Mouse (Mus musculus): ENCODE results near the gene Ogfod1. TPM values are rescaled to one million over a fixed set of nuclear protein-coding genes. Genes with fewer than 3 reads are reported as not detected.

The Ogfod1 gene
- polyA plus RNA-seq, 1 experiment from 2014 or later = 7.0 TPM

DNA sequence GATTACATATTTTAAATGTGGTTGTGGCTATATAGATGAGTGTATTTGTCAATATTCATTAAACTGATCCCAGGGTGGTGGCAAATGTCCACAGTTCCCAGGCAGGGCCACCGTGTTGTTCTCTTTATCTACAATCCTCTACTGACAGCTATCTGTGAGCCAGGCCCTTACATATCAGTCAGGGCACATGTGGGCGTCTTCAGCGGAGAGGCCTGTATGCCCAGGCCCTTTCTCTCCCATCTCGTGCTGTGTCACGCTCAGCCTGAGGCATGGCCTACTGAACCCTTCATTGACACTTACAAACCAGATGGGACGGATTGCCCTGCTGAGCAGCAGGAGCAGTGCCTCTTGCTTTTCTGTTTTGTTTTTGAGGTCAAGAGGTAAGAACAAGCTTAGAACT lies 72.4 kb downstream of the Ogfod1 start:
- no peaks in the 10 kb centered on the region; the same call in 1 of the 2 replicates for H3K27me3 ChIP-seq (replicated peaks; ENCODE audit: insufficient read depth, low read length)
- no peak for TF ChIP-seq EP300 (IDR thresholded peaks at IDR 0.05)
- no peak for TF ChIP-seq CTCF (IDR thresholded peaks at IDR 0.05)
- no peak for ATAC-seq
- H3K27ac ChIP-seq (ENCODE audit: low read length) = no peak overlapping the region
- WGBS = 68% methylated on average over 6 of the region's 6 CpGs
- H3K9ac ChIP-seq (replicated peaks; ENCODE audit: low read depth) = no peak overlapping the region
- H3K36me3 ChIP-seq (ENCODE audit: insufficient read depth, low read length) = no peaks in the 10 kb centered on the region
- no peaks in the 10 kb centered on the region for H3K4me1 ChIP-seq (ENCODE audit: insufficient read depth, low read depth, low read length)
- H3K9me3 ChIP-seq (ENCODE audit: low read length) = no peaks in the 10 kb centered on the region
- H3K4me3 ChIP-seq (ENCODE audit: low read depth, low read length) = no peak overlapping the region
- DNase-seq (ENCODE audit: low spot score) = no peak
- H3K4me2 ChIP-seq (replicated peaks; ENCODE audit: low read depth, low read length) = no peak overlapping the region

- DNase-seq (ENCODE audit: low spot score) = no peak
- H3K4me1 ChIP-seq (ENCODE audit: insufficient read depth, low read depth, low read length) = no peaks in the 10 kb centered on the region
- no peak overlapping the region for H3K27ac ChIP-seq (ENCODE audit: low read length)
- H3K9ac ChIP-seq (replicated peaks; ENCODE audit: low read depth) = no peak overlapping the region
- H3K4me3 ChIP-seq (ENCODE audit: low read depth, low read length) = no peak overlapping the region
- ATAC-seq = no peak
- 75% methylated on average over 5 of the region's 5 CpGs for WGBS
- peak; percentile 20; the same call in 1 of the 2 replicates for TF ChIP-seq CTCF (IDR thresholded peaks at IDR 0.05)
- TF ChIP-seq EP300 (IDR thresholded peaks at IDR 0.05) = no peak
- H3K4me2 ChIP-seq (replicated peaks; ENCODE audit: low read depth, low read length) = no peak overlapping the region
- no peaks in the 10 kb centered on the region for H3K36me3 ChIP-seq (ENCODE audit: insufficient read depth, low read length)
- no peaks in the 10 kb centered on the region; the same call in 1 of the 2 replicates for H3K27me3 ChIP-seq (replicated peaks; ENCODE audit: insufficient read depth, low read length)
- H3K9me3 ChIP-seq (ENCODE audit: low read length) = no peaks in the 10 kb centered on the region
Measured at GRCm38 (mm10) chr8:94109835-94110234, 72.8 kb downstream of the Ogfod1 start.

DNA sequence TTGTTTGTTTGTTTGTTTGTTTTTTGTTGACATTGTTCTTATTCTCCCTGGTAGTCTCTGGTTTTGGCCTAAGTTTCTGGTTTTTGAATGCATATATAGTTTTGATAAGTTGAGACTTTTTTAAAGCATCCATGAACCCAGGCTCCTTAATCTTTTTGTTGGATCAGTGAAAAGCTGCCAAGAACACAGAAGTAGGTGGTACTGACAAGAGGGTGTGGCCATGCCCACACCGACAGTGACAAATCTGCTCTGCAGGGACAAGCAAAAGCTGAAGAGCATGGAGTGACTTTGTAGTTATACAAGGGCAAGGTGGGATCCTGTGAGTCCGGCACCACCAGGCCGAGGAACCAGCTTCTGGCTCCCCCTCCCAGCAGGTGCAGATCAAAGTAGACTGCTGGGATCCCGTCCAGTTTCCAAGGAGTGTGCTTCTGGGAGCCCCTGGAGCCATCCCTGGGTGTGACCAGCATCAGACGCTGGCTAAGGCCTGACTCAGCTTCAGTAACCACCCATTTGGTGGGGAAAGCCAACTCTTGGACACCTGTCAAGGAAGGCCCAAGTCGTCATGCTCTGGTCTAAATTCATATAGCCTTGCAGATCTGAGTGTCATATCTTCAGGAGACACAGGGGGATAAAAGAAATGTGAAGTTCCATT lies 73.7 kb downstream of the Ogfod1 start:
- WGBS = 53% methylated on average over 6 of the region's 6 CpGs
- TF ChIP-seq CTCF (IDR thresholded peaks at IDR 0.05) (no peak), EP300 (IDR thresholded peaks at IDR 0.05) (no peak)
- no peaks in the 10 kb centered on the region for H3K36me3 ChIP-seq (ENCODE audit: insufficient read depth, low read length)
- no peak for ATAC-seq
- H3K9ac ChIP-seq (replicated peaks; ENCODE audit: low read depth) = no peak overlapping the region
- no peak for DNase-seq (ENCODE audit: low spot score)
- no peaks in the 10 kb centered on the region; the same call in 1 of the 2 replicates for H3K27me3 ChIP-seq (replicated peaks; ENCODE audit: insufficient read depth, low read length)
- no peak overlapping the region for H3K27ac ChIP-seq (ENCODE audit: low read length)
- no peak overlapping the region for H3K4me3 ChIP-seq (ENCODE audit: low read depth, low read length)
- H3K4me2 ChIP-seq (replicated peaks; ENCODE audit: low read depth, low read length) = no peak overlapping the region
- H3K9me3 ChIP-seq (ENCODE audit: low read length) = no peaks in the 10 kb centered on the region
- no peaks in the 10 kb centered on the region for H3K4me1 ChIP-seq (ENCODE audit: insufficient read depth, low read depth, low read length)

- H3K27me3 ChIP-seq (replicated peaks; ENCODE audit: insufficient read depth, low read length) = no peaks in the 10 kb centered on the region; the same call in 1 of the 2 replicates
- no peak overlapping the region for H3K27ac ChIP-seq (ENCODE audit: low read length)
- H3K9me3 ChIP-seq (ENCODE audit: low read length) = no peaks in the 10 kb centered on the region
- 20% methylated on average over 1 of the region's 1 CpGs for WGBS
- H3K4me3 ChIP-seq (ENCODE audit: low read depth, low read length) = no peak overlapping the region
- H3K9ac ChIP-seq (replicated peaks; ENCODE audit: low read depth) = no peak overlapping the region
- TF ChIP-seq EP300 (IDR thresholded peaks at IDR 0.05) = no peak
- no peak for TF ChIP-seq CTCF (IDR thresholded peaks at IDR 0.05)
- ATAC-seq = no peak
- no peaks in the 10 kb centered on the region for H3K4me1 ChIP-seq (ENCODE audit: insufficient read depth, low read depth, low read length)
- H3K36me3 ChIP-seq (ENCODE audit: insufficient read depth, low read length) = no peaks in the 10 kb centered on the region
- H3K4me2 ChIP-seq (replicated peaks; ENCODE audit: low read depth, low read length) = no peak overlapping the region
- DNase-seq (ENCODE audit: low spot score) = no peak
Measured at GRCm38 (mm10) chr8:94113435-94113834, 76.4 kb downstream of the Ogfod1 start.

GRCm38 (mm10) chr8:94113972-94114371 lies 77.0 kb downstream of the Ogfod1 start:
- TF ChIP-seq CTCF (IDR thresholded peaks at IDR 0.05) (no peak), EP300 (IDR thresholded peaks at IDR 0.05) (no peak)
- Histone ChIP-seq H3K4me1 (ENCODE audit: insufficient read depth, low read depth, low read length) (no peaks in the 10 kb centered on the region), H3K36me3 (ENCODE audit: insufficient read depth, low read length) (no peaks in the 10 kb centered on the region), H3K27me3 (replicated peaks; ENCODE audit: insufficient read depth, low read length) (no peaks in the 10 kb centered on the region; the same call in 1 of the 2 replicates), H3K9ac (replicated peaks; ENCODE audit: low read depth) (no peak overlapping the region), H3K9me3 (ENCODE audit: low read length) (no peaks in the 10 kb centered on the region), H3K4me2 (replicated peaks; ENCODE audit: low read depth, low read length) (no peak overlapping the region), H3K27ac (ENCODE audit: low read length) (no peak overlapping the region), H3K4me3 (ENCODE audit: low read depth, low read length) (no peak overlapping the region)
- DNase-seq (ENCODE audit: low spot score) (no peak), ATAC-seq (no peak)
- 79% methylated on average over 2 of the region's 2 CpGs for WGBS

Other genes with a start within 250 kb of the Ogfod1 start
- 5.9 and 8.5 TPM in 2 replicates for gene Gnao1, start 227.2 kb upstream of the Ogfod1 start, polyA plus RNA-seq (2015; fragmentation: Nextera tagmentation; extraction: Ambion mirVana)
- gene Amfr, start 24.4 kb upstream of the Ogfod1 start, polyA plus RNA-seq (2015; fragmentation: Nextera tagmentation; extraction: Ambion mirVana) = 57.4 and 61.6 TPM in 2 replicates
- gene Nudt21, start 167 bp upstream of the Ogfod1 start, polyA plus RNA-seq (2015; fragmentation: Nextera tagmentation; extraction: Ambion mirVana) = 53.9 and 55.0 TPM in 2 replicates
- gene Bbs2, start 61.7 kb downstream of the Ogfod1 start, polyA plus RNA-seq (2015; fragmentation: Nextera tagmentation; extraction: Ambion mirVana) = 7.3 and 9.5 TPM in 2 replicates
- gene Mt4, start 100.0 kb downstream of the Ogfod1 start, polyA plus RNA-seq (2015; fragmentation: Nextera tagmentation; extraction: Ambion mirVana) = not detected in 2 replicates
- 2.6 TPM in 2 replicates for gene Mt3, start 115.4 kb downstream of the Ogfod1 start, polyA plus RNA-seq (2015; fragmentation: Nextera tagmentation; extraction: Ambion mirVana)
- gene Mt2, start 135.5 kb downstream of the Ogfod1 start, polyA plus RNA-seq (2015; fragmentation: Nextera tagmentation; extraction: Ambion mirVana) = 143 and 159 TPM in 2 replicates
- 836 and 858 TPM in 2 replicates for gene Mt1, start 141.9 kb downstream of the Ogfod1 start, polyA plus RNA-seq (2015; fragmentation: Nextera tagmentation; extraction: Ambion mirVana)
- 26.7 and 27.1 TPM in 2 replicates for gene Nup93, start 177.4 kb downstream of the Ogfod1 start, polyA plus RNA-seq (2015; fragmentation: Nextera tagmentation; extraction: Ambion mirVana)

All from lung, postnatal 0 days (tissue).